Mouse (Mus musculus) right cerebral cortex, adult 2 months (tissue): Measurements from ENCODE around the gene Cox10.
"Not testable (repeated sequence)": the region's sequence is repeated elsewhere in the genome, so short reads cannot be mapped to it uniquely, and the experiment has no call there.

Experiments used
- DNase-seq, 2 experiments: peaks; one replicate each; pipeline ENCODE4 v3.0.0; 2021 to 2022; ENCODE audit warnings: low spot score in 2 of 2

The Cox10 gene

DNA sequence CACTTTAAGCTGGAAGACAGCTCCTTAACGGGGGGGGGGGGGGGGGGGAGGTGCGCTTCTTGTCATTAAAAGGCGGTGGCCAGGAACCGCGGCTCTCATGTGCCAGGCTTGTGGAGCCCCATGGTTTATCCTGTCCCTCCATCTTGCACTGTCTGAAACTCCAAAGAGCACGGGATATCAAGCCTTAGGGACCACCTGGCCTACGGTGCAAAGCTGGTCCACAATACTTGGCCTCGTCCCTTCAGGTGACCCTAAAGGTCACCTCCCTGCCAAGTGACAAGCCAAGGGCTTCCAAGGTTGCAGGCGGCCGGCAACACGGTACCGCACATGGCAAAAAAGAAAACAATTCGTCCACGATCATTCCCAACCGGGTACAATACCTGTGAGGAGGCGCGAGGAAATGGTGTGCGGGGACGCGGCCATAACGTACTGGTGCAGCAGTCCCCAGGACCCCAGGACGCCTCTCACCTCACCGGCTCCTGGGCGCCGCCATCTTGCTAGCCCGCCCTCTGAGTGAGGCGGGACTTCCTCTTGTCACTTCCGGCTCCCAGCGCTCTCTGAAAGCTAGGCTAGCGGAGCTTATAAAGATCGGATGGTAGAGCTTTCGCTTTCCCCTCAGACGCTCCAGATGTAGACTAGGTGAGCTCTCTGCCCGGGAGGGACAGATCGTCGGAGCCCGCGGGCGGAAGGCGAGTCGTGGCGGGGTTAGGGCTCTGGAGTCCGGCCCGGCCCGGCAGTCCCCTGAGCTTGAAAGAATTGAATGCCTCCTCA, at the start of gene Cox10:
TSS of gene Cox10 (minus strand) at position 513 of the 771 bp plus-strand sequence.
- peak; percentile 89 to 90 for DNase-seq

DNA sequence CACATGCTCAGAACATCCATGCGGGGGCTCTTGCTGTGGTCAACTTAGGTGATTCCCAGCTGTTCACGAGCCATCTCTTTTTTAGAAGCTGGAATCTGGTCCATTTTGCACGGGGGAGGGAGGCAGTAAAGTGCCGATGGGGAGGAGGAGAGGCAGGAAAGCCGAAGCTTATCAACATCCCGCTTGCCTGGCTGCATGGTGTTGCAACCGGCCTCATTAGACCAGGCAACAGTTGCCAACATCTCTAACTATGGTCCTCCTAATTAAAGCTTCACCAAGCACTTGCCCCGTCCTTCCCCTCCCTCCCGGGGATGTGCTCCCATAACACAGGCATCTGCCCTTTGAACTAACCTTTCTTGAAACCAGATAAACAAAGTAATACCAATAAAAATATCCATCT, 48.7 kb upstream of the Cox10 start:
- no peak for DNase-seq

DNA sequence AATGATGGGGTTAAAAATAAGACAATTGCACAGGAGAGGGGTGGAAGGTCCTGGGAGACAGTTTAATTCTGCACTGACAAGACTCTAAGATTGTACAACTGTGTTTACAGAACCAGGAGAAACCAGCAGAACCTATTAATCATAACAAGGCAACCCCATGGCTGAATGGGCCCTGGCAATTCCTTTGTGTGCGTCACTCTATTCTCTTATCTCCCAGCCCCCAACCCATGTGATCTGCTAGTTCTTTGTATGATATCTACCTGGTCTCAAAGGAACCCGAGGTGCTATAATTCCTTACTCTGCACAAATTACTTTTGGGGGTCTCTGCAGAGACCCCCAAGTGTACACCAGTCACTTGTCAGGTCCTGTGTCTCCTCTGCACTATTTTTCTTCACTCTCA, 46.2 kb upstream of the Cox10 start:
- DNase-seq: no peak

DNA sequence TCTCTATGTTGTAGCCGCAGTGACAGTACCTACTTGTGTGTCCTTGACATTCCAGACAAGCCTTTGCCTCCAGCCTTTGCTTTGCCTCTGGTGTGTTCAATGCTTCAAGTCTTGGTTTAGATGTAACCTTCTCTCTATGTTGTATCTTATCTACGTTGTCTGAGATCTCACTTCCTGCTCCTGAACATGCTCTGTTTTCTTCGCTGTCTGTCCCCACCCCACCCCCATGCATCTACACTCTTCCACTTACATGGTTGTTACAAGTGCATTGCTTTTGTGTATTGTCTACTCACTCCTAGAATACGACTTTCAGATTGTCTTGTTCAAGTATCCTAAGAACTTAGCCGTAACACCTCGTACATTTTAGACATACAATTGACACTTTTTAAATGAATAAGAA, 43.9 kb upstream of the Cox10 start:
- not testable (repeated sequence) for DNase-seq

DNA sequence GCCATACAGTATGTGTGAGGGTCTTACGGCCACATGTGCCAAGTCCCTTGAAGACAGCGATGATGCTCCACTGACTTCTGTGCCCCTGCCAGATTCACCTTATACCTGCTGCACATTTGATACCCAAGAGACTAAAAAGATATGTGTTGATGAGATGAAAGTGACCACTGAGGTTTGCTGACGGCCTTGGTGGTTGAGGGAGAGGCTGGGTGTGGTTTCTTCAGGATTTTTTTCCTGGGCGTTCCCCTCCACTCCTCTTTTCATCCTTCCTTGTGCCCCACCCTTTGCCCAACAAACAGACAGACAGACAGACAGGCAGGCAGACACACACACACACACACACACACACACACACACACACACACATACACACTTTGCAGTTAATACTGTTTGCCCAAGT, 37.4 kb upstream of the Cox10 start:
- no peak for DNase-seq

DNA sequence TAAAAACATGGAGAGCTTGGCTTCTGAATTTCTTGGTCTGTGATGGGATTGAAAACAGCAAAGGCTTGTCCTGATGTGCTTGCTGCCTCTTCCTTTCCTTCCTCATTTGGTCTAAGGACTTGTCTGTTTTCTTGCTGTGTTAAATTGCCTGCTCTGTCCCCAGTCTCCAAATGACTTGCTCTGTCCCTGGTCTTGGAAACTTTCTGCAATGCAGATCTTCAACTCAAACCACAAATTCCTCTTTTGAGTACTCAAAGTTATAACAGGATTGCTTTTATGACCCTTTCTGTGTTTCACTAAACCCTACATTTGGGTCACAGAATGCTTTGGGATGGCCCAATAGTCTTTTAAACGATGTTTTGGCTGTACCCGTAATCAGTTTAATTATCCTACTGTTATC, 36.6 kb upstream of the Cox10 start:
- DNase-seq: no peak

DNA sequence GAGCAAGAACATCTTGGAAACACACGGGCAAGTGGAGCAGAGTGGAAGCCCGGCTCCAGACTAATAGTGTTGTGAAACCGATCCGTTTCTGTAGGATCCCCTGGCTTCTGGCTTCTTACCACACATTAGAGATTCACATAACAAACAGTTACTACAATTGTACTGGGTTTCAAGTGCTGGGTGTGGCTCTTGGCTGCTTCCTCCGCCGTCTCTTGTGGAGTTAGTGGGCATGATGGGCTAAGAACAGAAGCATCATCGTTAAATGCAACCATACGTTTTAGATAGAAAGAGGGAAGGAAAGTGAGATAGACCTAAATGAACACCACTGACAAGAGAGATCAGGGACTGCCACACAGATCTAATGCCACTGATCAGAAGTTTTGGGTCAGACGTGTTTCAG, 35.8 kb upstream of the Cox10 start:
- no peak for DNase-seq

DNA sequence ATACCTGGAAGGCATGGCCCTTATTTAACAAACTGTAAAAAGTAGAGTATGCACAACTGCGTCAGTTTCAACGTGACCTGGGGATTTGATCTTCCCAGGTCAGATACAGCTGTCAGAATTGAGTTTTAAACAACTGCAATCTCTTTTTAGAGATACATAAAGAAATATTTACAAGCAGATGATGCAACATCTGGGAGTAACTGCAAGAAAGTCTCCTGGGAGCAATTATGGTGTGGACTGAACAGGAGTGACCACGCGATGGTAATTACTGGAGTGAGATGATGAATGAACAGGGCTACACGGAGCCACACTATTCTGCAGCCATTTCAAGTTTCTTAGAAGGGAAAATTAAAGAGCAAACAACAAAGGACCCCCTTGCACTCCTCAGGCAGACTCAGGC, 20.8 kb upstream of the Cox10 start:
- DNase-seq: no peak

DNA sequence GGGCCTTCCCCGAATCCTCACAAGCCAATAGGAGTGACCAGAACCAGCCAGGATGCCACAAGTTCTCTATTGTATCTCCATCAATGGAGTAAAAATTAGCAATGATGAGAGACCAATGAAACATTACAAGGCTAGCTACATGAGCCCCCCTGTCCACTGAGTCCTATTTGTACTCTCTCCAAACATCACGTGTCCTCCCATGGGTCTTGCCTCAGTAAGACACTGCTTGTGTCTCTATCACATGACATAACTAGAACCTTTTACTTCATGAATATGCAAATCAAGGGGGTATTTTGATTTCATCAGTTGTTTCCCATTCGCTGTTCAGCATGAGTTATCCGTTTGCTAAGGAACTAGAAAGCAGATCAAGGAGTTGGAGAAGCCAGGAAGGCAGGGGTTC, 13.8 kb upstream of the Cox10 start:
- no peak for DNase-seq

DNA sequence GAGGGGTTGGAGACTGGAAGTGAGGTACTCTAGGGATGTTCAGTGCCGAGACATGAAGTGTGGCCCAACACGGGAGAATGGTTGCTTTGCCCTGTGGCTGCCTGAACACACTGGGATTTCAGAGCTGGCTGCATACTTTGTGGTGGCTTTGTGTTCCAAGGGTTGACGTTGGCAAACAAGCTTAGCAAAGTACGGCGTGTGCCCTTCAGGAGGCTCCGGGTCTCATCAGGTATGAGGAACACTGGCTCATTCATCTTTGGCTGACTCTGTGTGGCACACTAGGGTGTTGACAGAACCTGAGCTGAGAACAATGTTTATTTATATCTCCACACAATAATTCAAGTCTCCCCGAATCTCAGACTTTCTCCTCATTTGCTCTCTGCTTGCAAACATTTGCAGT, 11.9 kb upstream of the Cox10 start:
- DNase-seq: no peak

DNA sequence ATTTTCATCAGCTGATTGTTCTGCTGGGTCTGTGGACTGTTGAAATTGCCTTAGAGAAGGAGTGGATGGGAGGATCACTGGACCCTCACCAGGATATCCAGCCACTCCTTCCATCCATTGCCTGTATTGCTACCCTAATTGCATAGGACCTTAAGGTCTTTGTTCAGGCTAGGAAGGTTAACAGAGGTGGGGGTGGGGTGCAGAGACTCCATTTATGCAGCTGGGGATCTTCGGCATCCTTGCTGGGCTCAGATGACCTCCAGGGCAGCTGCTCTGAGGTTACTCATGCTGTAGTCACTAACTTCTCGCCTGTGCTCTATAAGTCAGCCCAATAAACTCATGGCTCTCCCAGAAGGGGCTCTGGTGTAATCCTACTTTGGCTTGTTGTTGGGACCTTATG, 10.4 kb upstream of the Cox10 start:
- DNase-seq: no peak

DNA sequence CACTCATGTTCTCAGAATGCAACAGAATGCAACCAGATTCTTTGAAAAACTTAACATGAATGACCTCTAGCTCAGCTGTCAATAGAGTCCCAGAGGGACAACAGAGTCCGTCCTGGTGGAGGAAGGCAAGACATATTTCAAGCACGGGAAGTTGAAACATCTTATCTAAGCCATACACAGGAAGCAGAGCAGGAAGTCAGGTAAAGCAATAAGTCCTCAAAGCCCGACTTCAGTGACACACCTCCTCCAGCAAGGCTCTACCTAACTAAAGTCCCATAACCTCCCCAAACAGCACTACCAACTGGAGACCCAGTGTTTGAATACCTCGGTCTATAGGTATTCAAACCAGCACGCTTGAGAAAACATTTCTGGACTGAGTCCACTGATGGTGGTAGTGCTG, 6.6 kb upstream of the Cox10 start:
- no peak for DNase-seq

DNA sequence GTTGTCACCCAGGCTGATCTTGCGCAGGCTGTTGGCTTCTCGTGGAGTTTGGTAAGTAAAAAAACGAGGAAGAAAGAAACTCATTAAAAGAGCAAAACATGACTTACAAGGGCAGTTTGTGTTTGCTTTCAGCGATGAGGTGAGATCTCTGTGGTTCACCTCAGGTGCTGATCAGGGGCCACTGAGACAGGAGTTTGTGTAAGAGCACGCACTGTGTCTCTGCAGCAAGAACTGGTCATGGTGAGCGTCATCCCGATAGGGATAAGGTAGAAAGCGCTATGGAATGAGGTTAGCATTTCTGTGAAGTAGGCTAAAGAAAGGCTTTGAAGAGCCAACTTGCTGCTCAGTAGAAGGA, 436 bp upstream of the Cox10 start:
- DNase-seq: no peak

DNA sequence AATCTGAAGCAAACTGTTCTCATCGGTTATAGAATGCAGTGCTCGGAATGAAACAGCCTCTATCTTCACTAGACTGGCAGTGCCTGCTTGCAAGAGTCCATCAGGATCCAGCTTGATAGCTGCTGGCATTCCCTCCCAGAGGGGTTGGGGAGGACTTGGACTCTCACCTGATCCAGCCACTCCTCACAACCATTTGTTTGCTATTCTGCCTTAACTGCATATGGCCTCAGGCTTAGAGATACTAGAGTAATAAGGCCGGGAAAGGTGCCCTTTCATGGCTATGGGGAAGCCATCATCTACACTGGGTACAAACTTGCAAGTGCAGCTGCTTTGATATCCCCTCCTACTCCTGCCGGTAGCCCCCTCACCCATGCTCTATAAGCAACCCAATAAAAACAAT, 3.1 kb downstream of the Cox10 start:
- DNase-seq: no peak

DNA sequence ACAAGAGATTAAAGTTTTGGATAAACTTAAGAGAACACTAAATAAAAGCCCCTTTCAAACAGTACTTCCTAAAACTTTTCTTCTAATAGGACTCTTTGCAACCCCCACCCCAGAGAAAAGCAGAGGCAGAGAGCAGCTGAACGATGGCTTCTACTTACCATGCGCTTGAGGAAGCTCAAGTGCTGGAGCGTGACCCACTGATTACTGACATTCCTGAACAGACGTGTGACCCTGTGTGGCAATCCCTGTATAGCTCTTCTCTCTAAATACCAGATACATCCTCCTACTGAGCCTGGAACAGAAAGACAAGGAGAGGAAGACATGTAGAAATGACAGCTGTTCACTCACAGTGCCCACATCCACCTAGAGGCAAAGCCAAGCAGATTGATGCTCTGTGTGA, 5.9 kb downstream of the Cox10 start:
- no peak for DNase-seq

DNA sequence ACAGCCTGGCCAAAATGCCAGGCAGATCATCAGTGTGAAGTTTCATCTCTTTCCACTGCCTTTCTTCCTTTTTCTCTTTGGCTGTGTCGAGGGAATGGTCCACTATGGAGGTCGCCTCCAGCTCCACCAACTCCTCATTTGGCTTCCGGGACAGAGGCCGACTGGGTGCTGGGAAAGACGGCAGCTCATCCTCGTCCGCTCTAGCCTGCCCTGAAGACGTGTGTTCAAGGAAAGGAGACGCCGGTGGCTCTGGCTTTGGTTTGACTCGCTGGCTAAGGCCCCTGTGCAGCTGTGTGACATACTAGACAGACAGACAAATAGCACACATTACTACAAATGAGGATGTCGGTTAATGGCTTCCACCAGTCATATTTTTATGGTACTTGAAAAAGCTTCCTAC, 7.7 kb downstream of the Cox10 start:
- no peak for DNase-seq

DNA sequence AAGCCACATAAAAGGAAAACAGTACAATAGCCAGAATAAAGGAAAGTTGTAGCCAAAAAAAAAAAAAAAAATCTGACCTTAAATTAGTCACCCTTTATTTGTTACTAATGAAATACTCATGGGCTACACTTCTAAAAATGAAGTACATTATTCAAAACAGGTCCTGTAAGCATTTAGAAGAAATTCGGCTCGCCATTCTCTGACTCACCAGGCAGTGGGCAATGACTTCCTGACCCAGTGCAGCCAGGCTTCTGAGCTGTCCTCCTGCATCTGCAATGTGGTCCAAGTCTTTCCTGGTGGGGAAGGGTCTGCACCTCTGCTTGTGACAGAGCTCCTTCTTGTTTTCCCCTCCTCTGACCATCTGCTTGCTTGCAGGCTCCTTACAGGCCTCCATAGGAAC, 13.3 kb downstream of the Cox10 start:
- DNase-seq: no peak

DNA sequence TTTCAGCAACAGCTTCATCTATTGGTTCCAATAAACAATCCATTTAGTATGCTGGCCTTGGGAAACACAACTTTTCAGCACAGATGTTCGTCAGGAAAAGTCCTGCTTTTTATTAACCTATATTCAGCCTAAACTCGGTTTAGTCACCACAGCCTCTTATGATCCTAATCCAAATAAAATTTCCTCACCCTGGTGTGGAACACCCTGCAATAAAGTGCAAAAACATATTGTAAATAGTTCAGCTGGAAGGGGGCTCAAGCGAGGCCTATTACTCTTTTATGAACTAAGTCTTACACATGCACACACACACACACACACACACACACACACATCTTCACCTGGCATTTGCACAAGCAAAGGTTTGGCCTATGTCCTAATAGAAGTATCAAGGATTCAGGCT, 16.1 kb downstream of the Cox10 start:
- DNase-seq: no peak

DNA sequence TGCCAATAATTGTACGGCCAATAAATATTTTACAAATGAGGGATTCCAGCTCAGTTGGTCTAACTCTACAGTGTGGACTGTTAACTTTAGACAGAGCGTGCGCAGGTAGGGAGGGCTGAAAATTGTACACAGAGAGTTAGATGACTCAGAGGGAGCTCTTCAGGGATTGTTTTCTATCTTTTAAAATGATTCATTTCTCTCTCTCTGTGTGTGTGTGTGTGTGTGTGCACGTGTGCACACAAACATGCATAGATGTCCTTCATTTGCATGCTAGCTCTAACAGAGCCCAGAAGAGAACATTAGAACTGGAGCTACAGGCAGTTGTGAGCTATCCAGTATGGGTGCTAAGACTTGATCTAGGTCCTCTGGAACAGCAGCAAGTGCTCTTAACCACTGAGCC, 17.0 kb downstream of the Cox10 start:
- no peak for DNase-seq

DNA sequence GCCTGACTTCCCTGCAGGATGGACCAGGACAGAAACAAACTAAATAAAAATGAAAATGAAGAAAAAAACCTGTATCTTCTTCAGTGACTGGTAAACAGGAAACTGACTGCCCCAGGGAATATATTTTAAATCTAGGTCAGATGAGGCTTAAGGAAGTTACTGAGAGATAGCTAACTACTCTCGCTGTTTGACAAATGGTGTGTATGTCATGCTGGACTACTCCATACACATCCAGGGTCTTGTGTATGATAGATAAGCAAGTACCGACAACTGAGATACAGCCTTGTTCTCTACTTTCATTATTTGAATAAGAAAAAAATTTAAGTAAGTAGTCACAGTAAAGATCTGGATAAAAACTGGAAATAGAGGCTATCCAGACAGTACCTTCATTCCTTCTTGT, 20.0 kb downstream of the Cox10 start:
- no peak for DNase-seq

DNA sequence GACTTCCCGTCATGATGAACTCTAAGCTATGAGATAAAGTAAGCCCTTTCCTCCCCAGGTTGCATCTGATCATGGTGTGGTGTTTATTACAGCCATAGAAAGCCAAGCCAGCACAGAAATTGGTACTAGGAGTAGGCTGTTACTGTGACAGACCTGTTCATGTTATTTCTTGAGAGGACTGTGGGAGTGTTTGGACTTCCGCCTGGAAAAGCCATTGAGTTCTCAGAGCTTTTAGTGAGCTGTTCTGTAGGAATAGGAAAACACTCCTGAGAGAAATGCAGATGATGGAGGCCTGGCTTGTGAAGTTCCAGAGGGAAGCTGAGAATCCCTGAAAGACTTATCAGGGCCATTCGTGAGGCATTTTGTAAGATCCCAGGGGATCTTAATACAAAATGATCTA, 20.8 kb downstream of the Cox10 start:
- DNase-seq: peak; percentile 42 to 67

DNA sequence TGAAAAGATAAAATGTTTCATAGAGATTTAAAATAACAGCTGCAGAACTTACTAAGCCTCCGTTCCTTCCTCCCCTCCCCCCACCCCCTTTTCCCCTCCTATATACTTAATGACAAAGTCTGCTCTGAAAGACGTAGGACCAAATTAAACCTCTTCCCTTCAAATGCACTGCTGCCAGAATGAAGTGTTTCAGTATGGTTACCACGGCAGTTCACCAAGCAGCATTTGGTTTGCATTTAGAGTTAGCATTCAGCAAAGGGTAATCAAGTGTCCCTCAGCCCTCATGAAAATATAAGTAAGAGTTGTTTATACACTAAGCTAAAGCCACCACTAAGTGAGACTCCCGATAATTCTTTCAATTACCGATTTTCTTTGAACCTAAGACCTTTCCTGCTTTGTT, 25.9 kb downstream of the Cox10 start:
- DNase-seq: no peak

DNA sequence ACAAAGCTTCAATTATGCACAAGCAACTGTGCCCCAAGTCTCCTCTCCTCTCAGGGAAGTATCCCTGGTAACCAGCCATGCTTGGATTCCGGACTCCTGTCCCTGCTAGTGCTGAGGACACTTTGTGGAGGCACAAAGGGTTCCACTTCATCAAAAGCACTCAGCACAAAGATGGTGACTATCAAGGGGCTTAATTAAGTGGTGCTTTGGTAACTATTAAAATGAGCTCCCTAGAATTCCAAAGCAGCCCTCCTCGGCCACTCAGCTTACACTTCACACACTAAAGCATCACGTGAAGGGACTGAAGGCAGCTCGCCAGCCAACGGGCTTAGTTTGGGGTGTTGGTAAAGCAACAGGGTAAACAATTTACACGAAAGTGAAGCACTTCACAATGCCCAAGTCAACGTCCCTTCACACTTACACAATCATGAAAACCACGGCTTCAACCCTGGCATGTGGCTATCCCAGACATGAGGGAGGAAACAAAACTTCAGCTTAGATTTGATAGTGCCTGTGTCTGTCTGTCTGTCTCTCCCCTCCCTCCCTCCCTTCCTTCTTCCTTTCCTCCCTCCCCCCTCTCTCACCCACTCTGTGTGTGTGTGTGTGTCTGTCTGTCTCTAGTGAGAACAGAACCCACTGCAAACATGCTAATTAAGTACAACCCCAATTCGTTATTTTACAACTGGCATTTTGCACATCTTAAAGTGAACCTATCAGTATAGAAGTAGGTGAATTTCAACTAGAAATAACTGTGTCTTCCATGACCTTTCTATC, 27.9 kb downstream of the Cox10 start:
- peak in 1 of 2 experiments; percentile 9 for DNase-seq

DNA sequence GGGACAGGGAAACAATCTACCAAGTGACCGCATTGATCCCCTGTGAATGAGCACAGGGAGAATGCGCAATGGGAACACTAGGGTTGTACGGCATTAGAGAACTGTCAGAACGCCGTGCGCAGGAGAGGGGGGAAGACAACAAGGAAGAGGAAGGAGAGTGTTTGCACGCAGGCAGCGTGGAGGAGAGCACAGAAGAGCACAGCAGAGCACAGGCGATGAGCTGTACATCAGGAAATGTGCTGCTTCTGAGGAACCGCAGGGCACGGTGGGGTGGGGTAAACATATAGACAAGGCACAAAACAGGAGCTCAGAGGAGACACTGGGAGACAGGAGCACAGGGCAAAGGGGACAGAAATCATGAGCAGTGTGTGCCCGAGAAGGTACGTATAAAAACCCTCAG, 31.8 kb downstream of the Cox10 start:
- DNase-seq: no peak
